Mouse (Mus musculus) lung, adult 2 months (tissue): ENCODE results near the gene Tbc1d2.

Experiments
- CTCF ChIP-seq: fragments of 200-500 bp; IDR thresholded peaks from 2 replicates; pipeline ENCODE4 v1.5.1; 2011; ENCODE audit warnings: mild to moderate bottlenecking, low read length, control low read depth; ENCODE audit not compliant: insufficient read depth
- POLR2A ChIP-seq: fragments of 200-500 bp; IDR thresholded peaks from 2 replicates; pipeline ENCODE4 v1.6.1; 2011; ENCODE audit warnings: low read depth, mild to moderate bottlenecking, control low read depth, low read length, borderline replicate concordance; ENCODE audit errors: extremely low read depth

GRCm38 (mm10) chr4:46689397-46690022 lies 39.5 kb upstream of the Tbc1d2 start:
- TF ChIP-seq CTCF = peak; percentile 96
- TF ChIP-seq POLR2A = no peak
